Mouse (Mus musculus): ENCODE results near the gene Ripk1.
"Not testable (repeated sequence)": the region's sequence is repeated elsewhere in the genome, so short reads cannot be mapped to it uniquely, and the experiment has no call there.

The Ripk1 gene

DNA sequence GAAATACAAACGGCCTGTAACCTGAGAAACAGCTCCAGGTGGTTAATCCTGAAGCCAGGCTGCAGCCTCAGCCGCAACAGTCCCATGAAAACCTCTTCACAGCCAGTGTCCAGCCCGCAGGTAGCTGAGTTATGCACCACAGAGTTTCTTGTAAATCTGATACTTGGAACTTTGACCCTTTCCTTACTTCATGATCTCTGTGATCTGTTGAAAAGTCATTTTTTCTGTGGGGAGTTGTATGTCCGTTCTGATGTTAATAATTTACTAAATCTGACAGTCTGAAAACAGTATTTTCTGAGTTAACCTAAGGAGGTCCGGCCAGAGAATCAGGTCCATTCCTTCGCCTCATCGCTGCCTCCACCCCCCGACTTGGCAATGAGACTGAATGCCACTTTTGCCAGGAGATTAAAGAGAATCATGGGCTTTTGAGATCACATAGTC lies 36.8 kb downstream of the Ripk1 start:
- DNase-seq = no peak

GRCm38 (mm10) chr13:34040091-34040490 lies 37.9 kb downstream of the Ripk1 start:
- DNase-seq = no peak

DNA sequence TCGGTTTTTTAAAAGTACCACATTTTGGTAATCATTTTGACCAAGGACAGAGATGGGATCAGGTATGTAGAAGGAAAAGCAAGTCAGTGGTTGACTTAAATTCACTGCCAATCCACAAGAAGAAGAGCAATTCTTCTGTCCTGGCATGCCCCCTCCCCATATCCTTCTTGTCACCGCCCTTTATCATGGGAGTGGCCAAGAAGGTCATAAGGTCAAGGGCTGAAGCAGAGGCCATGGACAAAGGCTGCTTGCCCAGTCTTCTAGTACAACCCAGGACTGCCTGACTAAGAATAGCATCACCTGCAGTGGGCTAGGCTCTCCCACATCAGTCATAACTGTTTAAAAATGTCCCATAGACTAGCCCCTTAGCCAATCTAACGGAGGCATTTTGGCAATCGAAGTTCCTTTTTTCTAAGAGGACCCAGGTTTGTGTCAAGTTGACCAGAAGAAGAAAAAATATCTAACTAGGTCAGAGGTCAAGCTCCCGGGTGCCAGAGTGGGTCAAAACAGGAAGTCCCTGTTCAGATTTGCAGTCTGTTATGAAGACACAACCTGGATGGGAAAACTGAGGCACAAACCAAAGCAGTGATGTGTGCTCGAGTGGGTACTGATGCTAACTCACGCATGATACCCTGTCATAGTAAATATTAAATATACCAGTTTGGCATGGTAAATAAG lies 41.7 kb downstream of the Ripk1 start:
- DNase-seq = no peak

- DNase-seq = no peak
These were observed 43.5 kb downstream of the Ripk1 start for GRCm38 (mm10) chr13:34045511-34046249.

DNA sequence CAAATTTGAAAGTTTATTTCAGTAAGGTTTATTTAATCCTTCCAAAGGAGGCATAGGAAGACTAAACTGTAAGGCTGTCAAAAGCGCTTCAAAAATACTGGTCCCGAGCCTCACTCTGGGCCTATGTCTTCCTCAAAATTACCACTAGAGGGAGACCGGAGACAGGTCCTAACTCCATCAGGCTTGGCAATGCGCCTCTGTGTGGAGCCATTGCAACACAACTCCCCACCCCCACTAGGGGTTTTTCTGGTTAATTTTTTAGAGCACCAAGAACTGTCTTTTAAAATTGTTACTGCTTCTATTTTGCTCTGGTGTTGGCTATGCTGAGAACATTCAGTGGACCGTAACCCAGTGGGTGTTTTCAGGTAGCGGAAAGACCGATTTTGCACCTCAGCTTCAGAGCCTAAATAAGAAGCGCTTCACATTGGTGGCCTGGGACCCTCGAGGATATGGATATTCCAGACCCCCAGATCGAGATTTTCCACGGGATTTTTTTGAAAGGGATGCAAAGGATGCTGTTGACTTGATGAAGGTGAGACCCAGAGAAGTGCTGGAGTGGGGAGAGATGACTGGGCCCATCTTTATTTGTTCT lies 44.4 kb downstream of the Ripk1 start:
- DNase-seq = peak; percentile 77

- no peak for DNase-seq
These were observed 45.4 kb downstream of the Ripk1 start for GRCm38 (mm10) chr13:34047526-34047925.

DNA sequence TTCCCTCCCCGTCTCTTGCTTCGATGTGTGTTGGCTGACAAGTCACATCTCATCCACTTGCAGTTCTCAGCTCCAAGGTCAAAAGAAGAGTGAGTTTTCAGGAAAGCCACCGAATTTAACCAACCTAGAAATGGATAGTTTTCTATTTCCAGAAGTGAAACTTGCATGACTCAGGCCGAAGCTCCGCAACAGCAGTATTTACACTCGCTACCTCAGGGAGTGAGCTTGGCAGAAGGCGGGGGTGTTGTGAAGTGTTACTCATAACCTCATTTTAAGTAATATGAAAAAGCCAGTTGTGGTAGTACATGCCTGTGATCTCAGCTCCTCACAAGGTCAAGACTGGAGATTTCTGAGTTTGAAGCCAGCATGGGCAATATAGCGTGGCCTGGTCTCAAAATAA lies 48.3 kb downstream of the Ripk1 start:
- DNase-seq = peak; percentile 41

DNA sequence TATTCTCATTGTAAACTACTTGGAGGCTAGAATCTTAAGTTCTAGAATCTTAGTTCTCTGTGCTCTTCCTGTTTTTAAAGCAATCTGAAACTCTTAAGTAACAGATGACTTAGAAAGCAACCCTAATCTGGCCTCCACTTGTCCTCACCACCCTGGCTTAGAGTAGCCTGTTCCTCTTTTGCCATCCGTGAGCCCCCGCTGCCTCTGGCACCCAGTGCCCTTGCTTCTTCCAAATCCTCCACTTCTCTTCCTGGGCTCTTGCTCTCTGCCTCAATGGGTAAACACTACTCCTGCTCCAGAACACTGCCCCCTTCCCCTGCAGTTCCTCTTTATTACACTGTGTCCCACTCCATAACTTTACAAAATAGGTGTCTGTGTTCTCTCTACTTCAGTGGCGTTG lies 49.5 kb downstream of the Ripk1 start:
- DNase-seq = no peak

DNA sequence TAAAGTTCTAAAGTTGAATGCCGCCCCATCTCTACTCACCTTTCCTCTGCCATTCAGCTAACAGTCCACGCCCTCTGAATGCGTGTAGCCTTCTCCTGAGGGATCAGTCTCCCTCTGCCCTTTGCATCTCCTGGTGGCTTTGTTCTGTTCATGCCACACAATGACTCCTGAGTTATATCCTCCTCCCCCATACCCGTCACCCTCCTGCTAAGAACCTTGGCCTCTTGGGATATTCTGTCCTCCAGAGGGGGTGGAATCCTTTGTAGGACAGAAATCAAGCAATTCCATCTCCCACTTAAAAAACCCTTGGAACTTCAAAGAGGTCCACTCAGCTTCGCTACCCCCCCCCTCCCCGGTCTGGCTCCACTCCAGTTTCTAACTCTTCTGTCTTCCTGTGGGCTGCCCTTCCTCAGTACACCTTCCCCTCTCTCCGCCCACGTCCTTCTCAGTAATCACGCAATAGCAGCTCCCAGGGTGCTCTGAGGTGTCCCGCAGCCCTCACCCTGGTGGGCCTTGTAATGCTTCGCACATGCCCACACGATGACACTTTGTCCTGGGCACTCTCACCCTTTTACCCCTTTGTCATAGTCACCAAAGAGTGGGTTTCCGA lies 51.6 kb downstream of the Ripk1 start:
- no peak for DNase-seq

- DNase-seq = no peak
These were observed 52.2 kb downstream of the Ripk1 start for GRCm38 (mm10) chr13:34054391-34054790.

GRCm38 (mm10) chr13:34054983-34055382 lies 52.8 kb downstream of the Ripk1 start:
- no peak for DNase-seq

DNA sequence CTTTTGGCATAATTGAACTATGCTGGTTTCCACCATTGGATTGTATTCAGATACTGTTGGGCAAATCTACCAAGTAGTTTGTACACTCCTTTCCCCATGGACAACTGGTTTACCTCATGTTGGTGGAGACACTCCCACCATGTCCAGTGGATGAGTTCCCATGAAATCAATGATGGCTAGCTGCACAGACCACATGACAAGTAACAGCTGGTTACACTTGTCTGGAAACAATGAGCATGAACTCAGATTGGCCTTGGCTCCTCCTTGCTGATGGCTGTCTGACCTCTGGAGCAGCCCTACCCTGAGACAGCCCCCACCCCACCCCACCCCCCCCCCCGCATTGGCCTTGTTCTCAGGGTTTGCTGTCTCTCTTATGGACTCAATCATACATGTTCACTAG lies 55.1 kb downstream of the Ripk1 start:
- DNase-seq = no peak

DNA sequence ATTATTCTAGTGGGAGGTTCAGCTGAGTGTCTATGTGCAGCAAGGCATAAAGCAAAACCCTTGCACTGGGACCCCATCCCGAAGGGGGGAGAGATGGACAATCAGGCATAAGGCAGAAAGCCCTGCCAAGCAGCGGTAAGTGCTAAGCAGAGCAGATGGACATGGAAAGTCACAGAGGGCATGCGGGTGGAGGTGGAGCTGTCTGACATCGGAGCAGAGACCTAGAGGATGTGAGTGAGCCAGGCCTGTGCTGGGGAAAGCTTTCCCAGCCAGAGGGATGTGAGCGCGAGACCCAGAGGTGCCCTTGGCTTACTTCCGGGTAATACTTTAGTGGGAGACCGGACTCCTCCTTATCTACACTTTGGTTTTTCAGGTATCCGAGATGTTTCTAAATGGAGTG lies 57.9 kb downstream of the Ripk1 start:
- DNase-seq = no peak

GRCm38 (mm10) chr13:34062466-34062865 lies 60.3 kb downstream of the Ripk1 start:
- no peak for DNase-seq

GRCm38 (mm10) chr13:34066351-34066750 lies 64.2 kb downstream of the Ripk1 start:
- DNase-seq = peak; percentile 63

DNA sequence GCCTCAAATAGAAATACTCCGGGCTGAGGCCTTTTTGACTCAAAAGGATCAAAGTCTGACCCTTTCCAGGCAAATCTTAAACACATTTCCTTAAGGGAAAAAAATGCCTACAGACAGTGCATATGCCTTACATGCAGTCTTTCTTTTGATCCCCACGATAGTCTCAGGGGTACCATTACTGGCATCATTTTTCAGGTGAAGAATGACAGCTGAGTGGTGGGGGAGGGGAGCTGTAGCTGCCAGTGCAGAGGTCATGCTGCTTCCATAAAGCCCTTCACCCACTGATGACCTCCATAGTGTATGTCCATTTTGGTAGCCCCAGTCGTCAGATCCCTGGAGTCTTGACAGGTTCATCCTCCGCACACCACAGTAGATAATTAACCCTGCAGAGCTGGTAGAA lies 68.1 kb downstream of the Ripk1 start:
- DNase-seq = no peak

DNA sequence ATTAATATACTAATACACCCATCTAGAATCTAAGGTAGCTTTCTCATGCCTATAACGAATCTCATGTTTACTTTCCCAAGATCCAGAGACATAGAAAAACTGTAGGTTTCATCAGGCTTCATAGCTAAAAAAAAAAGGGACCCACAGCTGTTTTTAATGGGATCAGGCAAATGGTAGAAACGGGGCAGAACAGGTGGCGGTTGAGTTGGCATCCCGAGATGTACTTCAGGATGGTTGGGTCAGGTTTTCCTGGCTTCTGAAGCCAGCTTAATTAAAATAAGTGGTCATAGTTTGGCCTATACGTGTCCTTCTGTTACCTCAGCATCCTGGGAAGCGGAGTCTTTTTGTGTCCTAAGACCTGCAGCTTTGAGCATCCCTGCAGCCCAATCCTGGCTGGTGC lies 69.7 kb downstream of the Ripk1 start:
- DNase-seq = no peak

DNA sequence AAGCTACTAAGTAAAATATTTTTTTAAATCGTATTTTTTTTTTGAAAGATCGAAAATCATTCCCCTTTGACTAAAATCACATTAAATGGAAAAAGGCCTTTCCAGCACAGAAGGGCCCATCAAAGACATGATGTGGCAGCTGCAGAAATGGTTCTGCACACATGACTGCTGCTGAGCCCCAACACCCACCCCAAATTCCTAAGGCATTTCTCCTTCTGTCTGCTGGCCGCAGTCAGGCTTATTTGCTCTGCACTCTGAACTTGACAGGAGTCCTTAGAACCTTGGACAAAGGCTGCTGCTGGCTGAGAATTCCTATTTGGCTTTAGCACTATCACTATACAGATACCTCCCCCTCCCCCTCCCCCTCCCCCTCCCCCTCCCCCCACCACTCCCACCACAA lies 70.7 kb downstream of the Ripk1 start:
- DNase-seq = no peak

GRCm38 (mm10) chr13:34074441-34074840 lies 72.3 kb downstream of the Ripk1 start:
- DNase-seq = not testable (repeated sequence)

GRCm38 (mm10) chr13:34075893-34076292 lies 73.7 kb downstream of the Ripk1 start:
- not testable (repeated sequence) for DNase-seq

- DNase-seq = no peak
These were observed 74.7 kb downstream of the Ripk1 start for GRCm38 (mm10) chr13:34076561-34077491.

GRCm38 (mm10) chr13:34077492-34078271 lies 75.5 kb downstream of the Ripk1 start, which contains the start of gene Tubb2a:
Gene Tubb2a (minus strand): TSS chr13:34078007.
- DNase-seq = peak; percentile 93
